Mouse (Mus musculus): ENCODE measurements around the gene Rfng. TPM values are rescaled to one million over a fixed set of nuclear protein-coding genes. Genes with fewer than 3 reads are reported as not detected.
"Not testable (repeated sequence)": the region's sequence is repeated elsewhere in the genome, so short reads cannot be mapped to it uniquely, and the experiment has no call there.

Gene Rfng
- polyA plus RNA-seq (2012; rRNA removed): 69.0 and 80.5 TPM in 2 replicates

- peak within 1 kb of the TSS; percentile 70 for H3K27ac ChIP-seq (ENCODE audit: insufficient read depth, low read depth, low read length)
- peaks cover 15% of the 10 kb centered on the region for H3K4me1 ChIP-seq (ENCODE audit: control insufficient read depth, insufficient read depth, low read length)
- H3K36me3 ChIP-seq (ENCODE audit: control insufficient read depth, insufficient read depth, low read length): 0 out of 2 replicates have a peak, but pooled peaks cover 2% of the 10 kb centered on the region
- WGBS: 1% methylated on average over 92 of the region's 107 CpGs
- peak within 1 kb of the TSS; percentile 98 for H3K4me3 ChIP-seq (ENCODE audit: insufficient read depth, low read depth, low read length)
- H3K27me3 ChIP-seq (replicated peaks; ENCODE audit: control insufficient read depth, insufficient read depth, low read length): no peaks in the 10 kb centered on the region
- DNase-seq: peak; percentile 89
- no peak for TF ChIP-seq CTCF (conservative IDR thresholded peaks at IDR 0.05; ENCODE audit: insufficient read depth, insufficient read length, low read depth, low read length)
- no peak for TF ChIP-seq POLR2A (IDR thresholded peaks at IDR 0.05; ENCODE audit: low read depth, low read length)
Observed at GRCm38 (mm10) chr11:120784064-120784791, at the start of gene Rfng, which contains the start of gene Gps1. Rfng (minus strand) TSS chr11:120784207. Gps1 (plus strand) TSS chr11:120784272.

GRCm38 (mm10) chr11:120832962-120833361, 49.0 kb upstream of the Rfng start:
- not testable (repeated sequence) for H3K27me3 ChIP-seq (replicated peaks; ENCODE audit: control insufficient read depth, insufficient read depth, low read length); DNase-seq; H3K36me3 ChIP-seq (ENCODE audit: control insufficient read depth, insufficient read depth, low read length); H3K27ac ChIP-seq (ENCODE audit: insufficient read depth, low read depth, low read length); H3K4me1 ChIP-seq (ENCODE audit: control insufficient read depth, insufficient read depth, low read length); H3K4me3 ChIP-seq (ENCODE audit: insufficient read depth, low read depth, low read length)
- WGBS: 96% methylated on average over 5 of the region's 5 CpGs

GRCm38 (mm10) chr11:120831659-120832440, 47.8 kb upstream of the Rfng start:
- Histone ChIP-seq H3K27ac (ENCODE audit: insufficient read depth, low read depth, low read length) (no peak overlapping the region), H3K27me3 (replicated peaks; ENCODE audit: control insufficient read depth, insufficient read depth, low read length) (no peaks in the 10 kb centered on the region), H3K4me3 (ENCODE audit: insufficient read depth, low read depth, low read length) (no peak overlapping the region), H3K4me1 (ENCODE audit: control insufficient read depth, insufficient read depth, low read length) (0 out of 2 replicates have a peak, but pooled peaks cover 5% of the 10 kb centered on the region), H3K36me3 (ENCODE audit: control insufficient read depth, insufficient read depth, low read length) (no peaks in the 10 kb centered on the region)
- 92% methylated on average over 3 of the region's 3 CpGs for WGBS
- TF ChIP-seq POLR2A (IDR thresholded peaks at IDR 0.05; ENCODE audit: low read depth, low read length): no peak
- no peak for TF ChIP-seq CTCF (conservative IDR thresholded peaks at IDR 0.05; ENCODE audit: insufficient read depth, insufficient read length, low read depth, low read length)
- no peak for DNase-seq

GRCm38 (mm10) chr11:120830686-120831085, 46.7 kb upstream of the Rfng start:
- DNase-seq: peak; percentile 74
- WGBS: 64% methylated on average over 12 of the region's 12 CpGs
- H3K27me3 ChIP-seq (replicated peaks; ENCODE audit: control insufficient read depth, insufficient read depth, low read length): no peaks in the 10 kb centered on the region
- no peak overlapping the region for H3K27ac ChIP-seq (ENCODE audit: insufficient read depth, low read depth, low read length)
- TF ChIP-seq CTCF (conservative IDR thresholded peaks at IDR 0.05; ENCODE audit: insufficient read depth, insufficient read length, low read depth, low read length) (no peak), POLR2A (IDR thresholded peaks at IDR 0.05; ENCODE audit: low read depth, low read length) (no peak)
- H3K4me1 ChIP-seq (ENCODE audit: control insufficient read depth, insufficient read depth, low read length): 0 out of 2 replicates have a peak, but pooled peaks cover 5% of the 10 kb centered on the region
- no peaks in the 10 kb centered on the region for H3K36me3 ChIP-seq (ENCODE audit: control insufficient read depth, insufficient read depth, low read length)
- no peak overlapping the region for H3K4me3 ChIP-seq (ENCODE audit: insufficient read depth, low read depth, low read length)

GRCm38 (mm10) chr11:120829757-120830532, 45.9 kb upstream of the Rfng start:
- TF ChIP-seq CTCF (conservative IDR thresholded peaks at IDR 0.05; ENCODE audit: insufficient read depth, insufficient read length, low read depth, low read length): no peak
- no peak for TF ChIP-seq POLR2A (IDR thresholded peaks at IDR 0.05; ENCODE audit: low read depth, low read length)
- no peak overlapping the region for H3K4me3 ChIP-seq (ENCODE audit: insufficient read depth, low read depth, low read length)
- no peak overlapping the region for H3K27ac ChIP-seq (ENCODE audit: insufficient read depth, low read depth, low read length)
- WGBS: 90% methylated on average over 10 of the region's 10 CpGs
- DNase-seq: no peak
- H3K27me3 ChIP-seq (replicated peaks; ENCODE audit: control insufficient read depth, insufficient read depth, low read length): no peaks in the 10 kb centered on the region
- H3K36me3 ChIP-seq (ENCODE audit: control insufficient read depth, insufficient read depth, low read length): no peaks in the 10 kb centered on the region
- H3K4me1 ChIP-seq (ENCODE audit: control insufficient read depth, insufficient read depth, low read length): 0 out of 2 replicates have a peak, but pooled peaks cover 5% of the 10 kb centered on the region

- Histone ChIP-seq H3K27ac (ENCODE audit: insufficient read depth, low read depth, low read length) (no peak overlapping the region), H3K4me3 (ENCODE audit: insufficient read depth, low read depth, low read length) (no peak overlapping the region), H3K36me3 (ENCODE audit: control insufficient read depth, insufficient read depth, low read length) (no peaks in the 10 kb centered on the region), H3K4me1 (ENCODE audit: control insufficient read depth, insufficient read depth, low read length) (peaks cover 5% of the 10 kb centered on the region; the same call in 1 of the 2 replicates), H3K27me3 (replicated peaks; ENCODE audit: control insufficient read depth, insufficient read depth, low read length) (no peaks in the 10 kb centered on the region)
- TF ChIP-seq CTCF (conservative IDR thresholded peaks at IDR 0.05; ENCODE audit: insufficient read depth, insufficient read length, low read depth, low read length): no peak
- no peak for TF ChIP-seq POLR2A (IDR thresholded peaks at IDR 0.05; ENCODE audit: low read depth, low read length)
- 81% methylated on average over 4 of the region's 4 CpGs for WGBS
- DNase-seq: no peak
Observed at GRCm38 (mm10) chr11:120828416-120828815, 44.4 kb upstream of the Rfng start.
